Mouse (Mus musculus): ENCODE results near the gene Cd59b.
"Not testable (repeated sequence)": the region's sequence is repeated elsewhere in the genome, so short reads cannot be mapped to it uniquely, and the experiment has no call there.

The Cd59b gene

DNA sequence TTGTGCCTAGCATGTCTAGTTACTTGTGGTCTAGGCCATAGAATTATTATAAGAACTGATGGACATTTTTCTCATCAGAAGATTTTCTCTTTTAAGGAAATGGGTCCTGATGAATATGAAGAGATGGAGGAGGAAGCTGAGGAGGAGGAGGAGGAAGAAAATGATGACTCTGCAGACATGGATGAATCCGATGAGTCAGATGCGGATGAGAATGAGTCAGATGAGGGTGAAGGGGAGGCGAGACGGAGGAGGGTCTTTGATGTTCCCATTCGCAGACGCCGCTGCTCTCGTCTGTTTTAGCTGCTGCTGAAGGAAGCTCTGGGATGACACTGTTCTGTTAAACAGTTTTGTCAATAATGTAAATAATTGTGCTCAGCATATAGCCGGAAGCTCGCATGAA is 9.9 kb upstream of the Cd59b start:
- in situ Hi-C loops (cut with MboI; ENCODE audit: unreplicated experiment in 2 of 2) = loop anchor here in 1 of 2 experiments (10.0 kb wide), 1 partner anchor 935 kb away; no protein-coding TSS in a partner anchor

GRCm38 (mm10) chr2:104060996-104061395 is 8.7 kb upstream of the Cd59b start:
- in situ Hi-C loops (cut with MboI; ENCODE audit: unreplicated experiment in 2 of 2) = no loop called here

DNA sequence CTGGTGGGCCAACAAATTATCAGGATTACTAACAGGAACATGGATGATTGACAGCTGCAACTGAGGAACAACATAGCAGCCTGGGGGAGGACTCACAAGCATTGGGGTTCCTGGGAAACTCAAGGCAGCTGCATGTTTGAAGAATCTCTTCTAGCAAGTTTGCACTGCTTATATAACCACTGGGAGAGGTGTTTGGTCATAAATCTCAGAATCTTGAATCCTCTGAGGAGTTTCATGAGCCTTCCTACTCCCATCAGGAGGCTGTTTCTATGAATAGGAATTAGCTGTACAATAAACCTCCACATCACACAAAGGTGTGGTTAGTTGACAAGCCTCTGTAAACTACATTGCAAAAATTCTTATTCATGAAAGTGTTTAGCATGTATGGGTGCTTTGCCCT is 7.0 kb upstream of the Cd59b start:
- in situ Hi-C loops (cut with MboI; ENCODE audit: unreplicated experiment in 2 of 2) = no loop called here

DNA sequence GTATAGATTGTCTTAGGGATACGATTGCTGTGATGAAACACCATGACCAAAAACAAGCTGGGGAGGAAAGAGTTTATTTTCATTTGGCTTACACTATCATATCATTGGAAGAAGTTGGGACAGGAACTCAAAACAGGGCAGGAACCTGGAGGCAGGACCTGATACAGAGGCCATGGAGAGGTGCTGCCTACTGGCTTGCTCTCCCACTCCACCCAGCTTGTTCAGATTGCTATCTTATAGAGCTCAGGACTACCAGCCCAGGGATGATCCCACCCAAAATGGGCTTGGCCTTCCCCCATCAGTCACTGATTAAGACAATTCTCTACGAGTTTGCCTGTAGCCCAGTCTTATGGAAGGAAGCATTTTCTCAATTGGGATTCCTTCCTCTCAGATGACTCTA is 5.5 kb upstream of the Cd59b start:
- in situ Hi-C loops (cut with MboI; ENCODE audit: unreplicated experiment in 2 of 2) = no loop called here

DNA sequence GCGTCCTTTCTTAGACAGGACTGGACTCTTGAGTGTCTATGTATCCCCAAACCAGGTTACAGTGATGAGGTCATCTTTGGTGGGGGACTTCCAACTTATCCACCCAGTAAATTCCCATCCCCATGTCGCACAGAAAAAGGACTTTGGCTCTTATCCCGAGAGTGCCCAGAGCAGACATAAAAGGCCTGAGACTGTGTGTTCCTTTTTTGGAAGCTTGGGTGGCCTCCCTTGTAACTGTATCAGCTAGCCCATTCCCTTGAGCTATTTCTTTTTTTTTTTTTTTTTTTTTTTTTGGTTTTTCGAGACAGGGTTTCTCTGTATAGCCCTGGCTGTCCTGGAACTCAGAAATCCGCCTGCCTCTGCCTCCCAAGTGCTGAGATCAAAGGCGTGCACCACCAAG is 4.1 kb upstream of the Cd59b start, which contains the start of gene Gm10912:
Gene Gm10912 (plus strand): TSS at position 301 of the 400 bp plus-strand sequence.
- in situ Hi-C loops (cut with MboI; ENCODE audit: unreplicated experiment in 2 of 2) = not testable (repeated sequence)

GRCm38 (mm10) chr2:104068450-104068849 is 1.2 kb upstream of the Cd59b start, which contains the start of gene Gm10799:
Gene Gm10799 (minus strand): TSS chr2:104068550.
- in situ Hi-C loops (cut with MboI; ENCODE audit: unreplicated experiment in 2 of 2) = not testable (repeated sequence)

DNA sequence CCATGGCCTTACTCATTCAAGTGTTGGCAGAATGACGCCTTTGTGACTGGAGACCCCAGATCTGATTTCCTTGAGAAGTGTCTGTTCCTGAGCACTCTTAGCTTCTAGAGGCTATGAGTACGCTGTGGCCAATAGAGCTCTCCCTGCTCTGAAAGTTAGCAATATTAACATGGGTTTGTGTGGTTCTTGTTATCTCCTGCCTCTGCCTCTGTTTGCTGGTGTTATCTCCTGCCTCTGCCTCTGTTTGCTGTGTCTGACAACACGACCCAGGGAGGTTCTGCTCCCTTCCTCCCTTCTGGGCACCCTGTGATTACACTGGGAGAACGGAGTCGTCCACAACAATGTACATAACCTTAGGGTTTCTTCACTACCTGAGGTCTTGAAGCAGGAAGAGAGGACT is 8.6 kb downstream of the Cd59b start:
- in situ Hi-C loops (cut with MboI; ENCODE audit: unreplicated experiment in 2 of 2) = not testable (repeated sequence)

DNA sequence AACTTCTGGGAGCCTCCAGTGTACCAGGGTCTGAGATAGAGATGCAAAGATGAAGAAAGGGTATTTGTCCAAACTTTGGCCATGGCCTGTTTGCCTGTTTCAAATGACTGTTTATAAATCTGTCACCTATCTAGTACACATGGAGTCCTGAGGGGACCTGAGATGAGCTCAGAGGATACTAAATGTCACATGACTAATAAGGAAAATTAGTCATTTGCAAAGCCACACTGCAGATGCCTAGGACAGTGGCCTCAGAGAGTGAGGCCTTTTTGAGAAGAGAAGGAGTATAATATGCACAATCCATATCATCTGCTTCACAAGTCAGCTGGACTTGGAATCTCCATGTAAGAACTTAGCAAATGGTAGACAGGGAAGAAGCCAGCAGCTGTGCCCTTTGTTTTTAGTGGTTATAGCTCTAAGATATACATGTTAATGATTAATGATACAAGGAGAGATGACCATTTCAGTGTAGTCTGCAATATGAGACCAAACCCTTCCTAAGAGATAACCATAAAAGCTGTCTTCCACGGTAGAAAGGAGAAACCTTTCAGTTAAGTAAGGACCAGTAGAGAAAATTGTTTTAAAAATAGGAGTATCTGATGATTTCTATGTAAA is 11.9 kb downstream of the Cd59b start:
- in situ Hi-C loops (cut with MboI; ENCODE audit: unreplicated experiment in 2 of 2) = not testable (repeated sequence)

DNA sequence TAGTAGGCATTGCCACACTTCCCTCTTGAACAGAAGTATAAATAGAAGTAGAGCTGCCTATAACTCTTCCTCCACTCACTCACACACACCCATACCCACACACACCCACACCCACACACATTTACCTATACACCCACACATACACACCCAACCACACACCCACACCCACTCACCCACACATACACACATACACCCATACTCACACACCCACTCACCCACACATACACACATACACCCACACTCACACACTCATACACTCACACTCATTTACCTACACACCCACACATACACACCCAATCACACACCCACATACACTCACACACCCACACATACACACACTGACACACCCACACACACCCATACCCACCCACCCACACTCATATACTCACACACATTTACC is 12.8 kb downstream of the Cd59b start:
- in situ Hi-C loops (cut with MboI; ENCODE audit: unreplicated experiment in 2 of 2) = no loop called here

DNA sequence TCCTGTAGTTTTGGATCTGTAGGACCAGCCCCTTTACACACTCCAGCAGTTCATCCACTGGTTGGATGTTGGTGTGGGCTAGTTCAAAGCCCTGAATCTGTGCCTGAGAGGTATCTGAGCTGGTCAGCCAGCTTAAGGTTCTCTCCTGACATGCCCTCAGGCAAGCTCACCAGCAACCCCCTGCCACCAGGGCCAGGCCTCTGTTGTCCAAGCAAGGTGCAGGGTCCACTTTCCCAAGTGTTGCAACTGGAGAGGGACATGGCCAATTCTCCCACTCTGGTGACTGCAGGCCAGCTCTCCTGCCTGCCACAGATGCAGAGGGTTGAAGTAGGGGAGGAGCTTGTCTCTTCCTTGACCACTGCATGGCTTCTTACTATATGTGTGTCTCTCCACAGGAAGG is 14.4 kb downstream of the Cd59b start:
- in situ Hi-C loops (cut with MboI; ENCODE audit: unreplicated experiment in 2 of 2) = not testable (repeated sequence)

DNA sequence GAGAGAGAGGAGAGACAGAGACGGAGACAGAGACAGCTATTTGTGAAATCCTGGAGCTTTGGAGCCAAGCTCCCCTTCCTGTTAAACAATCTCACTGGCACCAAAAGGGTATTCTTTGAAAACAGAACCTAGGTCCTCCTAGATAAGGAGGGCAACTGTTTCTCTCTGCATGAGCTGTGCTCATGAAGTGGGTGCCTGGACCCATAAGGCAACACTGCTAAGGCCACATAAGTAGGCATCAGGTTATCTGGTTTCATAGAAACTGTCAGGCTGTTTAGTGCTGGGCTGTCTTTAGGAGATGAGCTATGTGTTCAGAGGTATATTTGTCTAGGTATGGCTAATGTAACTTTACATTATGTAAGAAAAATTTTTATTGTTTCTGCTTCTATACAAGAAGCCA is 17.9 kb downstream of the Cd59b start:
- in situ Hi-C loops (cut with MboI; ENCODE audit: unreplicated experiment in 2 of 2) = loop anchor here in 1 of 2 experiments (5.0 kb wide), 1 partner anchor 35 kb away; the partner anchor contains the start of gene A930018P22Rik

GRCm38 (mm10) chr2:104093305-104093704 is 23.7 kb downstream of the Cd59b start:
- in situ Hi-C loops (cut with MboI; ENCODE audit: unreplicated experiment in 2 of 2) = no loop called here

DNA sequence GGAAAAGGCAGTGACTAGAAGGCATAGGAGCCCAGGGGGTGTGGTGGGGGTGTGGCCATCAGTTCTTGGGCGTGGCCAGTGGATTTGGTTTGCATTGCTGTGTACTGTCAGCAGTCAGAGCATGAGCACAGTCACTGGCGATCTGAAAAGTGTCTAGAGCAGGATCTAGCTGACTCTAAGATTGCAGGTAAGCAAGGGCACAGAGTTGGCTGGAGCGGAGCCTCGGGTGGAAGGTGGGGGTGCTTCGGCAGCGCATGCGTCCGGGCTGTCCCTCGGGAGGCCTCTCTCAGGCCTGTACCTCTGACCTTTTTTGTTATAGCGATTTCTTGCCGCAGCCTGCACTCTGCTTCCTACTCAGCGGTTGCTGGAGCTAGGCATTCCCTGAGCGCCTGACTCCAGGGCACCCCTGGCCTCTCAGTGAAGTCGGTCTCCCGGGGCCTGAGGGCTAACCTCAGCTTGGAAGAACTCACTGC is 26.1 kb downstream of the Cd59b start, which contains the start of gene Cd59a:
Gene Cd59a (plus strand): TSS at position 61 of the 473 bp plus-strand sequence.
- in situ Hi-C loops (cut with MboI; ENCODE audit: unreplicated experiment in 2 of 2) = no loop called here

GRCm38 (mm10) chr2:104096256-104096655 is 26.6 kb downstream of the Cd59b start:
- in situ Hi-C loops (cut with MboI; ENCODE audit: unreplicated experiment in 2 of 2) = no loop called here

GRCm38 (mm10) chr2:104096796-104097195 is 27.1 kb downstream of the Cd59b start:
- in situ Hi-C loops (cut with MboI; ENCODE audit: unreplicated experiment in 2 of 2) = not testable (repeated sequence)

DNA sequence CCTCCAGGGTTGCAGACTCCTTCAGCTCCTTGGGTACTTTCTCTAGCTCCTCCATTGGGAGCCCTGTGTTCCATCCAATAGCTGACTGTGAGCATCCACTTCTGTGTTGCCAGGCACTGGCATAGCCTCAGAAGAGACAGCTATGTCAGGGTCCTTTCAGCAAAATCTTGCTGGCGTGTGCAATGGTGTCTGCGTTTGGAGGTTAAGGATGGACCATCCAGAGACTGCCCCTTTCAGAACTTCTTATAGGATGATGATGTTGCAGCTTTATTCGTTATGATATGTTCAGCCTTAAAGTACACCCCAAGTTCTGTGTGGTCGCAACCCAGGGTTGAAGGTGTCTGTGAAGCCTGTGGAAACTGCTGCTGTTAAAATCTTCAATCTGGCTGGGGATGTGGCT is 27.7 kb downstream of the Cd59b start:
- in situ Hi-C loops (cut with MboI; ENCODE audit: unreplicated experiment in 2 of 2) = not testable (repeated sequence)

DNA sequence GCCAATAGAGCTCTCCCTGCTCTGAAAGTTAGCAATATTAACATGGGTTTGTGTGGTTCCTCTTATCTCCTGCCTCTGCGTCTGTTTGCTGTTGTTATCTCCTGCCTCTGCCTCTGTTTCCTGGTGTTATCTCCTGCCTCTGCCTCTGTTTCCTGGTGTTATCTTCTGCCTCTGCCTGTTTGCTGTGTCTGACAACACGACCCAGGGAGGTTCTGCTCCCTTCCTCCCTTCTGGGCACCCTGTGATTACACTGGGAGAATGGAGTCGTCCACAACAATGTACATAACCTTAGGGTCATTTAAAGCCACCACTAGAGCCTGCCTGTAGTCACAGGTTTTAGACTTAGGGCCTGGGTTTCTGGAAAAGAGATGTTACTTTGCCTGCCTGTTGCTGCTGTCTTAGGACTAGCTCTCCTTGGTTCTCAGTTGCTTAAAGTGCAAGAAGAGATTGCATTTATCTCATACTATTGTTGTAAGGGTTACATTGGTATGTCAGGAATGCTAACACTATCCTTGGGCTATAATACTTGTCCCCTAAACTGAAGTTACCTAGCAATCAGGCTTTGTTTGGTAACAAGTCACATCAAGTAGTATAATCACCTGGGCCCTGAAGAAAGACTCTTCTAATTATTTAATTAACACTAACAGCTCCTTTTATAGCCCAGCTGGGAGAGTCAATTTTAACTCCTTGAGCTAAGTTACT is 29.0 kb downstream of the Cd59b start:
- in situ Hi-C loops (cut with MboI; ENCODE audit: unreplicated experiment in 2 of 2) = no loop called here

GRCm38 (mm10) chr2:104099231-104099585 is 29.6 kb downstream of the Cd59b start:
- in situ Hi-C loops (cut with MboI; ENCODE audit: unreplicated experiment in 2 of 2) = no loop called here

GRCm38 (mm10) chr2:104099946-104100345 is 30.3 kb downstream of the Cd59b start:
- in situ Hi-C loops (cut with MboI; ENCODE audit: unreplicated experiment in 2 of 2) = no loop called here

DNA sequence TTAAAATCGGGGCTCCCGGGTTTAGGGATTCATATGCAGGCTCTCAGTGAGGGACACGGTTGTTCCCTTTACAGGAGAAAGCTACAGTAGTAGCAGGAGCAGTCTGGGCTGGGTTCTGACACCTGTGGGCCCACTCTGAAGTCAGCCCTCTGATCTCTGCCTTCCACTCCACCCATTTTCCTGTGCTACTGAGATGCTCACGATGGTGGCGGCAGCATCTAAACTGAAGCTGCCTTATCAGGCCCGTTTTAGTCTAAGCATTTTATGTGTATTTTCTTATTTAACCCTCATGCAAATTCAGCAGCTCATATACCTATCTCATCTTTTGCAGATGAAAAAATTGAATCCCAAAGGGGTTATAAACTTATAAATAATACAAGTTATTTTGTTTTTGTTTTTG is 35.2 kb downstream of the Cd59b start:
- in situ Hi-C loops (cut with MboI; ENCODE audit: unreplicated experiment in 2 of 2) = no loop called here

DNA sequence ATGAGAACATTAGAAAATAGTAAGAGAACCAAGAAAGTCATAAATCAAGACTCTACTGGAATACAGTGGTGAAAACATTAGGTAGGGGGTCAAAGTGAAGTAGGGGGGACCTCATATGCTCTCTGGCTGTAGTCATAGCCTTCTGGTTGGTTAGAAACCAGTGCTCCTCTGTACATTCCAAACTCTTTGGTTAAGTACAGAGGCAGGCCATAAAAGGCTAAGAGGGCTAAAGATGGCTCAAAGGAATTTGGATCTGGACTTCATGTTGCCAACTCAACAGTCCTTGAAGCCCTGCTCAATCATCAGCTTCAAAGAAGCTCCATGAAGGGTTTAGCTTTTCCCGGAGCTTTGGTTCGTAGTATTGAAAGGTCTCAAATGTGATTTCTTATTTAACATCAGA is 39.4 kb downstream of the Cd59b start:
- in situ Hi-C loops (cut with MboI; ENCODE audit: unreplicated experiment in 2 of 2) = not testable (repeated sequence)

DNA sequence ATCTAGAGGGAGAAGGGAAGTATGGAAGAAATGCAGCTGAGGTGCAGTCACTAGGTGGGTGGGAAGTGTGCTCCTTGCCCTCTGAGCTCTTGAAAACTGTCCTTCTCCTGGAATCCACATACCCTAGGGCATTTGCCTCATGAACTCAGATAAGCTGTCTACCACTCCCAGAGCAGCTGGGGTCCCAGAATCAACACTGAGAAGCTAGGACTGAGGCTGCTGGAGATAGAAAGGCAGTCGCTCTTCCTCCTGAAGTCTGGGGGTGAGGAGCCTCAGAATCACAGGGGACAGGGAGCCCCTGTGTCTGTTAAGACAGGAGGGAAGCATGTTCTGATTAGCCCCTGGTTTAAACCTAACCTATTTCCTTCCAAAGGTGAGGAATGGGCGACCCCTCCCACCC is 39.9 kb downstream of the Cd59b start:
- in situ Hi-C loops (cut with MboI; ENCODE audit: unreplicated experiment in 2 of 2) = no loop called here
